In the genomic region with DNA sequence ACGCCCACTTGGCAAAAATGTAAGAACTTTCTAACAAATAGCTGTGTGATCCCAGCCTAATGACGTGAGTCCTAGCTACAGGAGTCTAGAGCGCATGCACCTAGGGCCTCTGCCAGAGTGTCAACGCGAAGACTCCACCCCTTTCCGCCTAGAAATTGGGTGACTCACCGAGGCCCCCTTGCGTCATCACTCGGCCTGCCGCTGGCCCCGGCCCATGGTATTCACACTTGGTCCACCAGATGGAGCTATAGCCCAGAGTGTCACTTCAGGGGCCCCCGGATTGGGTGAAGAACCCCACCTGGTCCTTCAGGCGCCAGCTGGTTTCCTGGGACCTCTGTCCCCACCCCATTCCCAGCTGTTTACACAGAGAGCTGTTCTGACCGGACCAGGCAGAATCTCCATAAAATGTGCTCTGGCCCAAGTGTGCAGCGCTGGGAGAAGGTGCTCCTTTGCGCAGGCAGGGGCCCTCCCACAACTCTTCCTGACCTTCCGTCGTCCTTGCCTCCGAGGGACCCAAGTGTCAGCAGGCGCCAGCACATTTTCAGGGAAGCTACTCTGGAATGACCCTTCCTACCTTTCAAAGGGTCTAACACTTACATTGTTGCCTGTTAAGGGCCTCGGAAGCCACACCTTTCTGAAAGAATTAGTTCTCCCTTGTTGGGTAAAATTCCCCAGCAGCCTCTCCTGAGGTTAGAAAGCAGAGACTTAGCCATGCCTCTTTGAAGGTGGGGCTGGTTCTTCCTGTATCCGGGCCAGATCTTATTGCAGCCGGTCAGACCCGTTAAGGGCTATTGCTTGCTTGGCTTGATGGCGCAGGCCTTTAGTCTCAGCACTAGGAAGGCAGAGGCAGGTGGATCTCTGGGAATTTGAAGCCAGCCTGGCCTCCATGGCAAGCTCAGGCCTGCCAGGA, we compare ENCODE assay signal across 8 mouse cellular contexts. TPM values are rescaled to one million over a fixed set of nuclear protein-coding genes. Genes with fewer than 3 reads are reported as not detected.
A peak's percentile ranks its signal among the peaks of the same experiment; 100 is the strongest.
DNase-seq lines count a peak whose midpoint lies in the region; ATAC-seq lines count a peak whose summit lies in the region.

No protein-coding gene starts in this region.

- no peak overlapping the region for H3K4me3 ChIP-seq in forebrain, embryonic 14.5 days (ENCODE audit: low read depth, low read length)

- H3K27ac ChIP-seq in forebrain, embryonic 14.5 days (ENCODE audit: low read depth, low read length), result no peak overlapping the region

- intact Hi-C loops in heart, postnatal 14 days (cut with DNase I), result loop anchor here (1.0 to 5.0 kb wide), 2 partner anchors 83 to 166 kb away; no protein-coding TSS in a partner anchor

- H3K36me3 ChIP-seq in forebrain, embryonic 14.5 days (ENCODE audit: control insufficient read depth, insufficient read depth, low read length), result no peaks in the 10 kb centered on the region

- H3K9ac ChIP-seq in forebrain, embryonic 14.5 days (ENCODE audit: low read length), result peak overlapping the region; percentile 25; the same call in 1 of the 2 replicates

- no peaks in the 10 kb centered on the region for H3K27me3 ChIP-seq in forebrain, embryonic 14.5 days (replicated peaks; ENCODE audit: control insufficient read depth, insufficient read depth, low read length)

- WGBS in forebrain, embryonic 14.5 days, result 16% methylated on average over 25 of the region's 25 CpGs

- peak; percentile 92 for ATAC-seq in forebrain, embryonic 14.5 days
- ATAC-seq in neutrophil, adult 5-6 weeks (ENCODE audit: extremely low read depth, insufficient number of reproducible peaks, low FRiP score, poor library complexity, severe bottlenecking), result peak; percentile 91

- H3K9me3 ChIP-seq in forebrain, embryonic 14.5 days (replicated peaks; ENCODE audit: control insufficient read depth, low read length), result no peaks in the 10 kb centered on the region

- no peaks in the 10 kb centered on the region for H3K4me1 ChIP-seq in forebrain, embryonic 14.5 days (ENCODE audit: control insufficient read depth, insufficient read depth, low read length)

- peak; percentile 99 for DNase-seq in ES-CJ7 (ENCODE audit: low read depth, low spot score)
- peak; percentile 74 for DNase-seq in cerebellum, adult 11 months
- peak; percentile 94 for DNase-seq in forebrain, embryonic 14.5 days (ENCODE audit: low spot score)
- DNase-seq in heart, postnatal 14 days, result peak; percentile 98 to 100
- DNase-seq in layer of hippocampus, adult 11-12 months (ENCODE audit: low spot score), result peak; percentile 98
- peak; percentile 98 to 99 for DNase-seq in lung, adult 18-20 months
- DNase-seq in thymus, adult 18-20 months, result peak; percentile 96

- H3K4me2 ChIP-seq in forebrain, embryonic 14.5 days (ENCODE audit: low read length), result peak overlapping the region; percentile 24; the same call in 1 of the 2 replicates

RNA-seq across cellular contexts. Expression of gene Ccnd3, which starts 6.5 kb away (rescaled TPM):
- 60.6 and 67.2 TPM in 2 replicates for polyA plus RNA-seq in forebrain, embryonic 14.5 days (2014; fragmentation: Nextera tagmentation; extraction: Ambion mirVana)
- total RNA-seq in heart, postnatal 14 days (2021), result 100 to 1,000 TPM in 1 of 2 experiments, 10 to 100 TPM in 1; 93.8 to 126 TPM
- 215 and 232 TPM in 2 replicates for total RNA-seq in neutrophil, adult 5-6 weeks (2017)

RNA-seq across cellular contexts. Expression of gene Taf8, which starts 9.3 kb away (rescaled TPM):
- polyA plus RNA-seq in forebrain, embryonic 14.5 days (2014; fragmentation: Nextera tagmentation; extraction: Ambion mirVana), result 24.0 and 25.9 TPM in 2 replicates
- total RNA-seq in heart, postnatal 14 days (2021), result 10 to 100 TPM; 14.9 to 15.6 TPM
- total RNA-seq in neutrophil, adult 5-6 weeks (2017), result 78.6 and 83.3 TPM in 2 replicates
